Mouse (Mus musculus): ENCODE data around the gene Barhl1.

The Barhl1 gene

GRCm38 (mm10) chr2:28910877-28911276 is 5.6 kb downstream of the Barhl1 start:
- no peak for DNase-seq

GRCm38 (mm10) chr2:28909818-28910710 is 6.4 kb downstream of the Barhl1 start:
- DNase-seq = no peak

DNA sequence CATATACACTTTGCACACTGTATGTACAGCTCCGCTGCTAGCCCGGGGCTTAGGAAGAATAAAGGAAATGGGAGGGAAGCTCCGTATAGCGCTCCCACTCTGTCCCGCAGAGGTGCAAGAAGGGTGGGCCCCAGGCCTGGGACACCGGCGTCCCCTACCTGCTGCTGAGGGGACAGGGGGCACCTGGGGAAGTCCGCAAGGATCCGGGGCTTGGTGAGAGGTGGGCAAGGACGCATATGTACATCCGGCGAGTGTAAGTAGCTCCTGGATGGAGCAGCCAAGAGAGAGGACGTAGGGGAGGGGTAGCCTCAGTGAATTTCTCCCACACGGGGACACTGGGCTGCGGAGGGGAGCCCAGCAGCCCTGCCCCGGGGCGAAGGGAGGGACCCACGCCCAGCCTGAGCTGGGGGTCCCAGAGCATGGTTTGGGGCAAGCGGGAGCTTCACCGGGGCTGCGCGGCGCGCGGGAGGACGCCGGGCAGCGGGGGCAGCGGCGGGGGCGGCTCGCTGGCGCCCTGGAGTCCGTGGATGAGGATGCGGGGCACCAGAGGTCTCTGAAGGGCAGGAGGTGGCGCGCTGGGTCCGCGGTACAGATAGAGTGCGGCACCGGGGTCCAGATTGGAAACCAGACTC is 7.2 kb downstream of the Barhl1 start:
- DNase-seq = no peak

- DNase-seq = no peak
These were observed 7.9 kb downstream of the Barhl1 start for GRCm38 (mm10) chr2:28908389-28909153.

DNA sequence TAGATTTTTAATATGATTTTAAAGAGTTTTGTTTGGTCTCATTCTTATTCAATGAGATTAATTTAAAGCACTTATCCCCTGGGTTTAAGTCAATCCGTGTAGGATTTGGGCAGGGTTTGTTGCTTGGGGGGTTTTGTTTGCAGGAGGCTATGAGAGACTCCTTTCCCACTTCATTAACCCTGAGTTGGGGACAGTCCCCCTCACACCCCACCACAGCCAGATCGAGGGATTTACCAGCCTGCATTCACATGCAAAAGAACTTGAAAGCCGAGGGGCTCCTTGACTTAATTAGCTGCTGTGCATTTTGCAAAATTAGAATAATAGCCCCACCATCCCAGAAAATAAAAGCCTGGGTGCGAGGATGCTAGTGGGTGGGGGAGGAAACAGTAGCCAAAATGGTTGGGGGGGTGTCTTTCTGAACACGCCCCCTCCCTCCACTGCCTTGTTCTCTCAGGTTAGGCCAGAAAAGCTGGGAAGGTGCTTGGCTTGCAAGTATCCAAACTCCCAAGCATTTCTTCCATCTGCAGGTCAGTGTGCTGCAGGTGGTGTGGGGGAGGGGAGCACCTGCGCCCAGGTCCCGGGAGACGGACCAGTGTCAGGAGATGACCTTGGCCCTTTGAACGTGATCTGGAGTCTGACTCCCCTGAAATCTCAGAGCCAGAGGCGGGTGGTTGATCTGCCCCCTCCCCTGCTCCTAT is 8.6 kb downstream of the Barhl1 start:
- DNase-seq = no peak

GRCm38 (mm10) chr2:28905561-28905960 is 10.9 kb downstream of the Barhl1 start:
- no peak for DNase-seq

DNA sequence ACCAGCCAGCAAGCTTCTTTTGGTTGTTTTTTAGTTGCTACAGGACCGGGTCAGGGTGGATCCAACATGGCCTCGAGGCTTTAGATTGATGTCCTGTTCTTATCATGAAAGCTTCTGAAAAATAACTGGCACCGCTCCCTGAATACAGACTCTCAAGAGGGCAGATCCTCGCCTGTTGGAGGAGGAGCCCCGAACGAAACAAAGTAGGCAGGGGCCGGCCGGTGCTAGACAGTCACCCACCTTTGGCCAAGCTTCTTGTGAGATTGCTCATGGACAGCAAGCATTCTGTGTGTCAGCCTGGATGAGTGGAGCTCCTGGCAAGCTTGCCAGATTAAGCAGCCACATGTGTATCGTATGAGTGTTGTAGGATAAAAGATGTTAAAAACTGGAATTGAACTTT is 11.7 kb downstream of the Barhl1 start:
- DNase-seq = no peak

DNA sequence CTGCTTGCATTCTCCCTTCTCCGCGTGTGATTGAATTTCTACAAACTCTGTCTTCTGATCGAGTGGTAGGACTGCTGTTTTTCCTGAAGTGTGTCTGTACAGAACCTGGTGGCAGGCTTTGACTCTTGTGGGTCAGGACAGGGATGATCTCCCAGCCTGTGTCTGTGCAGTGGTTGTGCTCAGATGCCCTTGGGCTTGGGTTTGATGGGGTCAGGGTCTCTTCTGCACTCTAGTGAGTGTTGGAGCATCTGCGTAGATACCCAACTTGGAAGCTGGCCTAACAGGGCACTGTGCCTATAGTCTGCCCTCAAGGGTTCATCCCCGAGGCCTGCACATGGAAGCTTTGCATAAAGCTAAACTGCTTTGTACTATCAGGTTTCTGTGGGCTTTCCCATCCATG is 12.6 kb downstream of the Barhl1 start:
- no peak for DNase-seq

DNA sequence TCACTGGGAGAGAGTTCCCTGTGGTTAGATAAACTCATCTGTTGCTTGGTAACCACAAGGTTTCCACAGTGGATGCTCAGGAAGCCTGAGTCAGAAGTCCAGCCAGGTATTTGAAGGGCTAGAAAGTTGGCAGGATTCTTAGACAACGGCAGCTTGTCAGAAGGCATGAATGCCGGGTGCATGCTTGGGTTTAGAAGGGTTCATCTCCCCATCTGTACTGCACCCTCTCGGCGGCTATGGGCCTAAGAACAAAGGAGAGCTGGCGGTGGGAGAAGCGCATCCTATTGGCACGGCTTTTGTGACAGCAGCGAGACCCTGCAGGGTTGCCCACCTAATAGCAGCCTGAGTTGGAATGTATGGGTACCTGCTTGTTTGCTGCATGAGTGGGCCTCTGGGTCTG is 14.2 kb downstream of the Barhl1 start:
- no peak for DNase-seq

DNA sequence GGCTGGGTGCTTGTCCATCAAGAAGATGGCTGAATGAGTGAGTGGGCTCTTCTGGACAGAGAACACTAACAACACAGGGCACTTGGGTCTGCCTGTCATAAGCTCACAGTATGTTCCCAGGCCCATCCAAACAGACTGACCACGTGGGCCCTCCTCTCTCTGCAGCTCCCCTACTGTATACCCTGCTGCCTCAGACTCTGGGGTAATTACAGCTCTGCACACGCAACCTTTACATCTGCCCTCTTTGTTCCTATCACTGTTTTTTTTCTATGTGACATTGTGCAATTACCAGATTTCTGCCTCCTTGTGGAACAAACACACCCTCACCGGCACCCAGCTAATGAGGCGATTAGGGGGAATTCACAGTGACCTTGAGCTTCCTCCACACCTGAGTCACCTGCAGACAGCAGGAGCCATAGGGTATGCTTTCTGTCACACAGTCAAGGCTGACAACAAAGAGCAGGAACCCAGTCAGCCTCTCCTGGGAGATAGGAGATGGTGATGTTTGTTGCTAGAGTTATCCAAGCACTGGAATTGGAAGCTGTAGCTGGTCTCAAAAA is 19.0 kb downstream of the Barhl1 start:
- no peak for DNase-seq

DNA sequence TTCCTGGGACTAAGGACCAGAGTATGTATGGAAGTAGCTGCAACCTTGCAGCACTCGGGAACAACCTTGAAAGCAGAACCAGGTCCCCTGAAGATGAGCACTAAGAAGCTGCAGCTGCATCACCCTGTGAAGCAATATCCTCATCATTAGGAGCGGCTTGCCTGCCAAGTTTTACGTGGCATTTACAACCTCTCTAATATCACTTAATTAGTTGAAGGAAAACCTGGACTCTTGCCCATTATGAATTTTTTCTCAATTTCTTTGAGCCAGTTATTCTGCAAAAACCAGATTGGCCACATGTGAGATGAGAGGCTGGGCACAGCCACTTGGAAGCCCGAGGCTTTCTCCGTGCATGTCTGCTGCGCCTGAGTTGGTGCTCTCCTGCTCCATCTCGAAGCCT is 20.6 kb downstream of the Barhl1 start:
- no peak for DNase-seq

- DNase-seq = no peak
These were observed 22.9 kb downstream of the Barhl1 start for GRCm38 (mm10) chr2:28893526-28893925.

- DNase-seq = no peak
These were observed 23.7 kb downstream of the Barhl1 start for GRCm38 (mm10) chr2:28892796-28893195.

DNA sequence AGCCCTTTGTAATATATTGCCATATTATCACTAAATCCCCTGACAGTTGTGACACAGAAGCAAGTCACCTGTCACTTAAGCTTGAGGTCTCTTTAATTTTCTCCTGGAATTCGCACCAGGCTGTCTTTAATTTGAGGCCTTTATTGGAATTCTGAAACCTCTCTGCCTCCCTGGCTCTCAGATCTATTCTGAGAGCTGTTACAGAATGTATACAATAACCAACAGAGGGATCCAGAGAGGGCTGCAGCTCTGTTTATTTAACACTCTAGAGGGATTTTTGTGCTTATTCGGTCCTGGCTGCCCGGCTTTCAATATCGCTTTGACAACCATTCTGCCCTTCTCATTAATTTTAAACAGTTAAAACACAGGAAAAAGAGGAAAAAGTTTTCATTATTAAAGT is 31.6 kb downstream of the Barhl1 start:
- no peak for DNase-seq

DNA sequence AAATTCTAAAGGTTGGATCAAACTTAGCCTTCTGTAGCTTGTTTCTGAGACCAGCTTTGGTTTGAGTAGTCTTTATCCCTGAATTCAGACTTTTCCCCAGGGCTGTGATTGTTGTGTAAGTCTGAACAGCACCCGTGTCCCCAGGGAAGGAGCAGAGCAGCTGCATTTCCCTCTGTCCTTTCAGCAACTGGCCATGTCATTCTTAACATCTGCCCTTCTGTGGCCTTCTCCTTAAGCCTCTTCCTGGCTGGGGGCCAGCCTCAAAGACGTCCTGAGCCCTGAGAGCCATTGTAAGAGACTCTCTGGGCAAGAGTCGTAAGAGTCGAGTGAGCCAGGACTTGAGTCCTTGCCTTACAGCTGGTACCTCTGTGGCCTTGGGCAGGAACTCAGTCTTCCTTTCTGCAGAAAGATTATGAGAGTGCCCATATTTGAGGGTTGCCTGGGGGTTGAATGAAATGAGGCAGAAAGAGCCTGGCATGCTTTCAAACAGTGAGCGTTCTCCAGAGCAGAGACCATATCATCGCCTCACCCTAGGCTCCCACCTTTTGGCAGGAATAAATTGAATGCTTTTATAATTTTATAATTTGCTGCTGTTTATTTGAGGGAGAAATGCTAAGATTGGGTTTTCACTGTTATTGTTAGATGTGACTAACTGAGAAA is 33.5 kb downstream of the Barhl1 start:
- DNase-seq = no peak

DNA sequence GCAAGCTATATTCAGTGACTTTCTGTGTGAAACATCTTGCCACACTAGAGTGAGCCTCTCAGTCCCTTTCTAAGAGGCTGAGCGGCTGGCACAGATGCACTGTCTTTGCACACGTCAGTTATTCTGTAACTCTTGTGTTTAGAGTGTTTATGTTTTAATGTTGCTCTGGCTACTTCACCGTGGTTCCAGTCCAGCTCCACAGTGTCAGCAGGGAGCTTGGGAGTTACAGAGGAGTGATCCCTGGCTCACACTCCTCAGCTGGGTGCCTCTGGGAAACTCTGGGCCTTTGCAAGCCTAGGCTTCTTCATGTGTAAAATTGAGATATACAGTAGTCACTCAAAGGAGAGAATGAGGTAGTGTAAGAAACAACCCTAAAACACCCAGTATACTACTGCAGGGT is 34.4 kb downstream of the Barhl1 start:
- no peak for DNase-seq

GRCm38 (mm10) chr2:28881275-28881674 is 35.2 kb downstream of the Barhl1 start:
- no peak for DNase-seq

- DNase-seq = no peak
These were observed 40.9 kb downstream of the Barhl1 start for GRCm38 (mm10) chr2:28875554-28875953.

DNA sequence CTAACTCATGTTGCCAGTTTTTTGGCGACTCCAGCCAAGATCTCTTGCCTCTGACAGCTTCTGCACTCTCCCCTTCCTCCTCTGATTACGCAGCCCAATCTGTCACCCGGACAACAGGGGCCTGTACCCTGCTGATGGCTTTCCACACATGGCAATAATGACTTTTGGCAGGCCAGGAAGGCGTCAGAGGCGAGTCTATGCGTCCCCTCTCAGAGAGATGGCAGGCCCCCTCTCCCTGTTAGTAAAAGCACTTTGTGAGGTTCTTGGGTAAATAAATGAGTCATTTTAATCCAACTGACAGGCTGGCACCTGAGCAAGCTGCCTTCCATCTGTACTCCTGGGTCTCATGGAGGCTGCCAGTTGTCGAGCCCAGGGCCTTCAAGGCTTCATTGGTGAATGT is 49.0 kb downstream of the Barhl1 start:
- DNase-seq = no peak

DNA sequence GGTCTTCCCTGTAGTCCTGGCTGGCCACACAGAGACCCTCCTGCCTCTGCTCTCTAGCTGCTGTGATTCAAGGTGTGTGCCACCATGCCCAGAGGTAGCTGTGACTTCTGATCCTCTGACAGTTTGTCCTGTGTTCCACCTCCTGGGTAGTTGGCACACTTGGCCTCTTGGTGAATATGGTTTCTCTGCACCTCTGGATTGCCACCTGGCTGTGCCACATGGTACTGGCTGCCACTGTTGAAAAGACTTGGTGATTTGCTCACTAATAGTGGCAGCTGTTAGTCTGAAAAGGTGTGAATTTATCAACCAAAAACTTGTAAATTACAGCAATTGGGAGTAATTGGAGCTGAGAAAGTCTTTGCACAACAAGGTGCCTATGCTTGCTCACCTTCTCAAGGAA is 52.6 kb downstream of the Barhl1 start:
- peak; percentile 9 for DNase-seq

GRCm38 (mm10) chr2:28860678-28861423 is 55.6 kb downstream of the Barhl1 start:
- no peak for DNase-seq
